Comparison of ENCODE assay signal across 12 mouse cellular contexts in the genomic region with DNA sequence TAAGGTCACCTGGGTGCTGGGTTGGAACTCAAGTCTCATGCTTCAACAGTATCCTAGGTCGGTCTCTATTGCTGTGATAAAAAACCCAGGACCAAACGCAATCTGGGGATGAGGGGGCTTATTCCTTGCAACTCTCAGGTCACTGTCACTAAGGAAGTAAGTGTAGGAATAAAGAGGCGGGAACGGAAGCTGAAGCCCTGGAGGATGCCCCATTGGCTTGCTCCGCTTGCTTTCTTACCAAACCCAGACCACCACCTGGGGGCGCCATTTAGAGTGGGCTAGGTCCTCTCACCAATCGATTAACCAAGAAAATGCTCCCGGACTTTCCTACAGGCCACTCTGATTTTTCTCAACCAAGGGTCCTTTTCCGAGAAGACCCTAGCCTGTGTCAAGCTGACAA. TPM values are rescaled to one million over a fixed set of nuclear protein-coding genes. Genes with fewer than 3 reads are reported as not detected.
A peak's percentile ranks its signal among the peaks of the same experiment; 100 is the strongest.
DNase-seq lines count a peak whose midpoint lies in the region; ATAC-seq and TF ChIP-seq lines count a peak whose summit lies in the region.
"Had no signal": no experiment of that assay in that cellular context is flagged by ENCODE, and none has a peak within 500 bp of the region (broad histone marks: within the 10 kb centered on the region; RNA-seq: fewer than 3 reads in every experiment).

No protein-coding gene starts in this region.

- no peak overlapping the region for H3K4me3 ChIP-seq in left cerebral cortex, adult 2 months
- H3K4me3 ChIP-seq: heart, embryonic 15.5 days; liver, embryonic 15.5 days; neural tube, embryonic 12.5 days had no signal

- no peak for ATAC-seq in CD4-positive, CD25-positive, alpha-beta regulatory T cell, adult 4 months

- no peak overlapping the region for H3K27ac ChIP-seq in left cerebral cortex, adult 2 months
- H3K27ac ChIP-seq: heart, embryonic 15.5 days; liver, embryonic 15.5 days; neural tube, embryonic 12.5 days had no signal

- intact Hi-C loops in left cerebral cortex, adult 2 months (cut with DNase I): loop anchor here (2.0 kb wide), 3 partner anchors 41 to 179 kb away; no protein-coding TSS in a partner anchor
- intact Hi-C loops in left cerebral cortex, postnatal 4 days (cut with DNase I): loop anchor here (10.0 kb wide), 1 partner anchor 183 kb away; no protein-coding TSS in a partner anchor
- intact Hi-C loops in heart, postnatal 14 days (cut with DNase I): loop anchor here (2.0 kb wide), 1 partner anchor 61 kb away; no protein-coding TSS in a partner anchor

- DNase-seq in CD4-positive, CD25-positive, alpha-beta regulatory T cell, adult 2 months (ENCODE audit: low read depth, low spot score): peak; percentile 61
- DNase-seq in left cerebral cortex, adult 2 months (ENCODE audit: extremely low spot score in 1 of 2, low spot score in 2 of 2): no peak
- DNase-seq in left cerebral cortex, postnatal 4 days: no peak
- peak; percentile 33 to 41 for DNase-seq in thymus, postnatal 36 days
- DNase-seq in thymus, adult 18-20 months: no peak
- no peak for DNase-seq in urinary bladder, postnatal 10 days (ENCODE audit: low spot score)
- DNase-seq in heart, postnatal 14 days: no peak
- DNase-seq: adrenal gland, adult 8-10 months had no signal

- TF ChIP-seq CTCF in left cerebral cortex, adult 2 months (IDR thresholded peaks at IDR 0.05): peak; percentile 36

RNA-seq across cellular contexts. Expression of a gene that starts 7.8 kb away (rescaled TPM):
- 10 to 100 TPM; 19.2 TPM for polyA plus RNA-seq in CD4-positive, CD25-positive, alpha-beta regulatory T cell, adult 4 months (2017; shearing (Covaris generic))
- 100 to 1,000 TPM; 287 to 321 TPM for total RNA-seq in left cerebral cortex, adult 2 months (2021)
- total RNA-seq in left cerebral cortex, postnatal 4 days (2021): 100 to 1,000 TPM; 223 to 229 TPM
- 10 to 100 TPM; 65.3 to 69.1 TPM for total RNA-seq in heart, postnatal 14 days (2021)

RNA-seq across cellular contexts. Expression of a gene that starts 8.6 kb away (rescaled TPM):
- 10 to 100 TPM in 1 of 2 experiments, 1 to 10 TPM in 1; 6.8 to 11.2 TPM for polyA plus RNA-seq in CD4-positive, CD25-positive, alpha-beta regulatory T cell, adult 4 months (2017; shearing (Covaris generic))
- 10 to 100 TPM; 51.0 to 52.2 TPM for total RNA-seq in left cerebral cortex, adult 2 months (2021)
- 10 to 100 TPM; 35.8 to 38.9 TPM for total RNA-seq in left cerebral cortex, postnatal 4 days (2021)
- total RNA-seq in heart, postnatal 14 days (2021): 10 to 100 TPM; 42.8 to 45.5 TPM

RNA-seq across cellular contexts. Expression of a gene that starts 26.8 kb away (rescaled TPM):
- 100 to 1,000 TPM; 142 to 182 TPM for polyA plus RNA-seq in CD4-positive, CD25-positive, alpha-beta regulatory T cell, adult 4 months (2017; shearing (Covaris generic))
- total RNA-seq in left cerebral cortex, adult 2 months (2021): 1 to 10 TPM; 3.2 to 6.2 TPM
- 1 to 10 TPM; 8.8 TPM for total RNA-seq in left cerebral cortex, postnatal 4 days (2021)
- 10 to 100 TPM; 26.5 to 35.4 TPM for total RNA-seq in heart, postnatal 14 days (2021)

RNA-seq across cellular contexts. Expression of a gene that starts 34.8 kb away (rescaled TPM):
- 10 to 100 TPM; 57.3 to 60.0 TPM for polyA plus RNA-seq in CD4-positive, CD25-positive, alpha-beta regulatory T cell, adult 4 months (2017; shearing (Covaris generic))
- total RNA-seq in left cerebral cortex, adult 2 months (2021): 10 to 100 TPM in 1 of 2 experiments, 1 to 10 TPM in 1; 6.3 to 12.0 TPM
- total RNA-seq in left cerebral cortex, postnatal 4 days (2021): 1 to 10 TPM; 9.1 to 9.5 TPM
- total RNA-seq in heart, postnatal 14 days (2021): 10 to 100 TPM; 35.3 to 35.9 TPM

Comparison
In these comparisons a context has a peak if more than half of its experiments do, and no peak if none do; other contexts are left out.
1. DNase-seq: peak in CD4-positive, CD25-positive, alpha-beta regulatory T cell, adult 2 months (single experiment) and thymus, postnatal 36 days (2 of 2); none in left cerebral cortex, adult 2 months (0 of 2), left cerebral cortex, postnatal 4 days (single experiment), thymus, adult 18-20 months (0 of 2), urinary bladder, postnatal 10 days (single experiment) and heart, postnatal 14 days (0 of 2).